Mouse (Mus musculus): ENCODE measurements around the gene Olfr1331.
"Not testable (repeated sequence)": the region's sequence is repeated elsewhere in the genome, so short reads cannot be mapped to it uniquely, and the experiment has no call there.

Olfr1331 gene

GRCm38 (mm10) chr4:118864349-118864748 lies at the start of gene Olfr1331:
Olfr1331 (plus strand) TSS chr4:118864649.
- in situ Hi-C loops (cut with MboI, MseI) = no loop called here

- in situ Hi-C loops (cut with MboI, MseI) = no loop called here
Observed at GRCm38 (mm10) chr4:118818921-118819320, 45.5 kb upstream of the Olfr1331 start.

GRCm38 (mm10) chr4:118836179-118836578 lies 28.3 kb upstream of the Olfr1331 start, which contains the start of gene Olfr1333:
Olfr1333 (minus strand) TSS chr4:118836279.
- in situ Hi-C loops (cut with MboI, MseI) = no loop called here

- in situ Hi-C loops (cut with MboI, MseI) = no loop called here
Observed at GRCm38 (mm10) chr4:118861791-118862190, 2.7 kb upstream of the Olfr1331 start.

- in situ Hi-C loops (cut with MboI, MseI) = no loop called here
Observed at GRCm38 (mm10) chr4:118862704-118863103, 1.7 kb upstream of the Olfr1331 start.

- in situ Hi-C loops (cut with MboI, MseI) = no loop called here
Observed at GRCm38 (mm10) chr4:118867566-118867965, 3.1 kb downstream of the Olfr1331 start.

GRCm38 (mm10) chr4:118888297-118888696 lies 23.8 kb downstream of the Olfr1331 start, which contains the start of gene Olfr1330:
Olfr1330 (plus strand) TSS chr4:118888597.
- in situ Hi-C loops (cut with MboI, MseI) = no loop called here

- in situ Hi-C loops (cut with MboI, MseI) = no loop called here
Observed at GRCm38 (mm10) chr4:118901981-118902380, 37.5 kb downstream of the Olfr1331 start.

GRCm38 (mm10) chr4:118917365-118917764 lies 52.9 kb downstream of the Olfr1331 start, which contains the start of gene Olfr1329:
Olfr1329 (minus strand) TSS chr4:118917465.
- in situ Hi-C loops (cut with MboI, MseI) = not testable (repeated sequence)

Data from T-helper 17 cell (primary cell).